Mouse (Mus musculus): Measurements from ENCODE around the gene Fgfr2. TPM values are rescaled to one million over a fixed set of nuclear protein-coding genes. Genes with fewer than 3 reads are reported as not detected.
"Not testable (repeated sequence)": the region's sequence is repeated elsewhere in the genome, so short reads cannot be mapped to it uniquely, and the experiment has no call there.

Gene Fgfr2
- polyA plus RNA-seq, 1 experiment = 0.17 TPM

DNA sequence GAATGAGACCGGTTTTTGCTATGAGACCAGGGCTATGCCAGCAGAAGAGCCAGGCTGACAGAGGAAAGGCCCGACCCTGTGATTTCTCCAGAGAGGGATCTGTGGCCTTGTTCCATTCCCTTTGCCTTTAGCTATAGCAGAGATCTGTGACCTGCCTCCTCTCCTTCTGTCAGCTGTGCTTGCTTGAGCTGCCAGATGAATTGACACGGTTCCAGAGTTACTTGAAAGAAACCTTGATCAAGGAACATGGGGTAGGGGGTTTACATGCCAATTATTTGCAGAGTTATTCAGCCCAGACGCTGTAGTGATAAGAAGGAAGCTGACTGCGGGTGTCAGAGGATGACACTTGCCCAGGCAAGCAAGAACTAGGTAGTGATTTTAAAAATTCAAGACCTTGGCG, 2525.6 kb downstream of the Fgfr2 start:
- Histone ChIP-seq H3K36me3 (ENCODE audit: control insufficient read depth, insufficient read depth) (no peaks in the 10 kb centered on the region), H3ac (ENCODE audit: control insufficient read depth, insufficient read length) (no peak overlapping the region), H3K4me3 (no peak overlapping the region), H3K79me2 (ENCODE audit: control insufficient read depth, insufficient read depth) (no peaks in the 10 kb centered on the region), H3K4me2 (ENCODE audit: low read depth) (peak overlapping the region; percentile 30), H3K27me3 (ENCODE audit: control insufficient read depth, insufficient read depth, insufficient read length) (no peaks in the 10 kb centered on the region)
- TF ChIP-seq MYOG (IDR thresholded peaks at IDR 0.05; ENCODE audit: control insufficient read depth in 1 of 3, insufficient read depth in 1 of 3, insufficient read length in 2 of 3, low read depth in 2 of 3) (no peak), POLR2A (IDR thresholded peaks at IDR 0.05; ENCODE audit: insufficient read length, low read depth) (no peak)

DNA sequence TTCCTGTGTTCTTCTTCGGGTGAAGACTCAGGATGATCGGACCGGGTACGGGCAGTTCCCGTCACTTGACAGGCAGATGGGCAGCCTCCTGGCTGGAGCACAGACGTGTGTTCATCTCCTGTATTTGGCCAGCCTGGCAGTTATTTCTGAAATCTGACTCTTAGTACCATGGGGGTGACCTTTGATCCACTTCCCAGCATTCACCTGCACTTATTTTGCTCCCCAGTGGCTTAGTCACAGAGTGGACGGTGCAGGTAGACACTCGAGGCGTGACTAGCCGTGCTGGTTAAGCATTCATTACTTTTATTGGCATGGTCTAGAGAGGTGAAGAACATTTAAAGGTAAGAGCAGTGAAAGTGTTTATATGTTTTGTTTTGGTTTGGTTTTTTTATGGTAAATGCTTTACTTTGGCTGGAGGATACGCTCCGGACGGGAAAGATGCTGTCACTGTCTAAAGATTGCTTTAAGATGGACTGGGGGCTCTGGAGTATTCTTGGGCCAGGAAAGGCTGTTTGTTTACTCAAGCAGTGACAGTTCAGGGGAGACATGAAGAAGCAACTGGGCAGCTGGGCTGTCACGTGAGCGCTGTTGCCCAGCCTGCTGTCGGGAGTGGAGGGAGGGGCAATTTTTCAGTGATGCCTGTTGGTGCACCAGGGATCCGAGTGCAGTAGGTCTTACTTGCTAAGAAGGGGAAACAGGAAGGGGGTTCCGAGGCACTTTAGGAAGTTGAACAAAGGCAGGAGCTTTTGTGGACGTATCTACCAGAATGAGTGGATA, 2526.9 kb downstream of the Fgfr2 start:
- peak overlapping the region; percentile 60 for H3K4me2 ChIP-seq (ENCODE audit: low read depth)
- TF ChIP-seq MYOD1 (IDR thresholded peaks at IDR 0.05; ENCODE audit: control insufficient read depth in 1 of 3, insufficient read length in 2 of 3, low read depth in 2 of 3) = peak; percentile 88 to 97 (median 94)
- TF ChIP-seq MYOG (IDR thresholded peaks at IDR 0.05; ENCODE audit: control insufficient read depth in 1 of 3, insufficient read depth in 1 of 3, insufficient read length in 2 of 3, low read depth in 2 of 3) = peak in 2 of 3 experiments; percentile 44 to 77
- peak; percentile 36 for TF ChIP-seq TCF3 (IDR thresholded peaks at IDR 0.05; ENCODE audit: insufficient read length, low read depth)
- peak; percentile 64 for TF ChIP-seq TCF12 (IDR thresholded peaks at IDR 0.05; ENCODE audit: insufficient read depth, poor library complexity, severe bottlenecking)
- peak; percentile 92 for TF ChIP-seq USF1 (IDR thresholded peaks at IDR 0.05; ENCODE audit: low read depth)
- not testable (repeated sequence) for H3K79me2 ChIP-seq (ENCODE audit: control insufficient read depth, insufficient read depth); H3K36me3 ChIP-seq (ENCODE audit: control insufficient read depth, insufficient read depth); H3K4me3 ChIP-seq; H3K27me3 ChIP-seq (ENCODE audit: control insufficient read depth, insufficient read depth, insufficient read length); H3ac ChIP-seq (ENCODE audit: control insufficient read depth, insufficient read length)

DNA sequence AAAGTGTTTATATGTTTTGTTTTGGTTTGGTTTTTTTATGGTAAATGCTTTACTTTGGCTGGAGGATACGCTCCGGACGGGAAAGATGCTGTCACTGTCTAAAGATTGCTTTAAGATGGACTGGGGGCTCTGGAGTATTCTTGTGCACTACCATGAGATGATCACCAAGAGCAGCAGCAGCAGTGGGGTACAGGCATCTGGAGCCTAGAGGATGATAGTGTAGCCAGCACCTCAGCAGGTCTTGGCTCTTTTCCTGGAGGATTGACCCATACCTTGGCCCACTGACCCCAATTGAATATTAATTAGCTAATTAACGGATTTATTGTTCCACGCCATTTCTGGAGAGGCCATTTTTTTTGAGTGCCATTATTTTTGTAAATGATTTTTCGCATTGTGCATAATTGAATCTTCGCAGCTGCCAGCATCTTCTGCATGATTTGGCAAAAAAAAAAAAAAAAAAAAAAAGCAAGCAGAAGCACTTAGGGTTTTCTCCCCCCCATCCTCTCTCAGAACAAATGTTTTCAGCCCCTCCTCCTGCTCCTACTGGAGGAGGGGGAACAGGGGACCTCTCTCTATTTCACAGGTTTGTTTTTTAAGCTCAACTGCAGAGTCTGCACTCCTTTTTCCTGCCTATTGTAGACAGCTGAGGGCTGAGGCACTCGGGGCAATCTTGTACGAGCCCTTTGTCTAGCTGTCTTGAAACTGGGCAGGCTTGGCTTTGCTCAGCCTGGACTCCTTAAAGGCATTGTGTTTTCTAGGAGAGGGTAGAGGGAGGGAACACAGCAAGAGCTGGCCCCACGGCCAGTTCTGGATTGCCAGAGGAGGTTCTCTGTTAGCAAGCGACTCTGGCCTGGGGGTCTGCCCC, 2529.5 kb downstream of the Fgfr2 start:
- H3K36me3 ChIP-seq (ENCODE audit: control insufficient read depth, insufficient read depth); H3K4me3 ChIP-seq; H3ac ChIP-seq (ENCODE audit: control insufficient read depth, insufficient read length); H3K79me2 ChIP-seq (ENCODE audit: control insufficient read depth, insufficient read depth); H3K4me2 ChIP-seq (ENCODE audit: low read depth); H3K27me3 ChIP-seq (ENCODE audit: control insufficient read depth, insufficient read depth, insufficient read length): not testable (repeated sequence)

GRCm38 (mm10) chr7:130592975-130593374, 2530.2 kb downstream of the Fgfr2 start:
- H3ac ChIP-seq (ENCODE audit: control insufficient read depth, insufficient read length); H3K79me2 ChIP-seq (ENCODE audit: control insufficient read depth, insufficient read depth); H3K27me3 ChIP-seq (ENCODE audit: control insufficient read depth, insufficient read depth, insufficient read length); H3K4me2 ChIP-seq (ENCODE audit: low read depth); H3K36me3 ChIP-seq (ENCODE audit: control insufficient read depth, insufficient read depth); H3K4me3 ChIP-seq: not testable (repeated sequence)

DNA sequence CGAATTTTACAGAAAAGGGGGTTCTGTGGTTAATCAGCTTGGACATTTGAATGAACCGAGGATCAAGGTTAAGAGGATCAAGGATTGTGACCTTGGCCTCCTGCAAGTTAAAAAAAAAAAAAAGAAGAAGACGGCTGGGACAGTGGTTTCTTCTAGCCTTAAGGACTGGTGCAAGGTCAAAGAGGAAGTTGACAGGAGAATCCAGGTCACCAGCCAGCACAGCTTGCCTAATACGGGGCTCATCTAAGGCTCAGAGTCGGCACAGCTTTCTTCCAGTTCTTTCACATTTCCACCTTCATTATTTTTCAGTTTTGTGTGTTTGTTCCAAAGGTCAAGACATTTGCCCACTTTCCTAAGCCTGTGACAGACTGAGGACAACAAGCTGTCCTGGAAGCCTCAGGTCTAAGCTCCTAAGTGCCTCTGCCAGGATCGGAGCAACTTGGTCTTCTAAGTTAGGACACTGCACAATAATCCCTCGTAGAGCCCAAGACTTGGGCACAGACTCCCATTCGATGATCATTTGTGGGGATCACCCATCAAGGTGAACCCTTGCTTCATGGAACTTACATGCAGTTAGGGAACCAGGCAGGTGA, 2532.2 kb downstream of the Fgfr2 start:
- TF ChIP-seq REST (IDR thresholded peaks at IDR 0.05; ENCODE audit: insufficient read depth, insufficient read length) (no peak), TCF12 (IDR thresholded peaks at IDR 0.05; ENCODE audit: insufficient read depth, poor library complexity, severe bottlenecking) (no peak), CEBPB (IDR thresholded peaks at IDR 0.05; ENCODE audit: insufficient read depth, poor library complexity, severe bottlenecking) (no peak), POLR2AphosphoS2 (IDR thresholded peaks at IDR 0.05; ENCODE audit: insufficient read length, low read depth) (no peak), E2F4 (IDR thresholded peaks at IDR 0.05; ENCODE audit: insufficient read depth) (no peak)
- H3K27me3 ChIP-seq (ENCODE audit: control insufficient read depth, insufficient read depth, insufficient read length) = no peaks in the 10 kb centered on the region
- H3K4me3 ChIP-seq = no peak overlapping the region
- H3ac ChIP-seq (ENCODE audit: control insufficient read depth, insufficient read length) = no peak overlapping the region
- H3K79me2 ChIP-seq (ENCODE audit: control insufficient read depth, insufficient read depth) = no peaks in the 10 kb centered on the region
- H3K36me3 ChIP-seq (ENCODE audit: control insufficient read depth, insufficient read depth) = no peaks in the 10 kb centered on the region
- no peak overlapping the region for H3K4me2 ChIP-seq (ENCODE audit: low read depth)

DNA sequence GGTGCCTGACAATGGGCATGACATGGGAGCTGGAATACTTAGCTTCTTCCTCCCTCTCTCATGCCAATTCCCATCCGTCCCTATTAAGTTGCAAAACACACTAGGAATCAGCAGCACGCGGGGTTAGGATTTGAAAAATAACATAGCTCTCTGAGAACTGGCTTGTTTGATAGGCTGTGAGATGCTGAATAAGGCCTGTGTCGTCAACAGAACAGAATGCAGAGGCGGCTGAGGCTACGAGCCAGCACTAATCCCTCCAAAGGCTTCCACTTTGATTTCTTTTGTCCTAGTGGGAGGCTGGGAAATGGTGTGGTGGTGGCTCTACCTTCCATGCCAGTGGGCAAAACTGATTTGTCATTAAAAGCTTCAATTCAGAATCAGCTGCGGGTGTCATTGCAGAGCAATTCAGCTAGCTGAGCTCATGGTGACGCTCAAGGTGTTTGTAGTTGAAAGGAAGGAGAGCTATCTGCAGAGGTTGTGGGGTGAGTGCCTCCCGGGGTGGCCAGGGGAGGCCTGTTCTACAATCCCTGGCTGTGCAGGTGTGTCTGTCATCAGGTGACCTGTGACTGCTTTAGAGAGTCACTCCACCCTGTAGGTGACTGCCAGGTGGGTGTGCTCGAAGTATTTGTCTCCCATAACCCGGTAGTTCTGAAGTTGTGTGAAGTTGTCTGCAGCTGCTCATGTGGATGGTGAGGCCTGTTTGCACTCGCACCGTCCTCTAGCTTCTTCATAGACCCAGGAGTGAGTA, 2532.9 kb downstream of the Fgfr2 start:
- H3K4me3 ChIP-seq = no peak overlapping the region
- no peaks in the 10 kb centered on the region for H3K27me3 ChIP-seq (ENCODE audit: control insufficient read depth, insufficient read depth, insufficient read length)
- TF ChIP-seq TCF12 (IDR thresholded peaks at IDR 0.05; ENCODE audit: insufficient read depth, poor library complexity, severe bottlenecking) (no peak), SRF (IDR thresholded peaks at IDR 0.05; ENCODE audit: control insufficient read depth, insufficient read length, low read depth) (no peak), TCF3 (IDR thresholded peaks at IDR 0.05; ENCODE audit: insufficient read length, low read depth) (no peak), MAX (IDR thresholded peaks at IDR 0.05; ENCODE audit: low read depth) (no peak), REST (IDR thresholded peaks at IDR 0.05; ENCODE audit: insufficient read depth, insufficient read length) (no peak), MYOG (IDR thresholded peaks at IDR 0.05; ENCODE audit: control insufficient read depth in 1 of 3, insufficient read depth in 1 of 3, insufficient read length in 2 of 3, low read depth in 2 of 3) (no peak), POLR2A (IDR thresholded peaks at IDR 0.05; ENCODE audit: insufficient read length, low read depth) (no peak), E2F4 (IDR thresholded peaks at IDR 0.05; ENCODE audit: insufficient read depth) (no peak), MYOD1 (IDR thresholded peaks at IDR 0.05; ENCODE audit: control insufficient read depth in 1 of 3, insufficient read length in 2 of 3, low read depth in 2 of 3) (no peak), USF1 (IDR thresholded peaks at IDR 0.05; ENCODE audit: low read depth) (no peak), CEBPB (IDR thresholded peaks at IDR 0.05; ENCODE audit: insufficient read depth, poor library complexity, severe bottlenecking) (no peak), POLR2AphosphoS2 (IDR thresholded peaks at IDR 0.05; ENCODE audit: insufficient read length, low read depth) (no peak)
- H3K79me2 ChIP-seq (ENCODE audit: control insufficient read depth, insufficient read depth) = no peaks in the 10 kb centered on the region
- H3K36me3 ChIP-seq (ENCODE audit: control insufficient read depth, insufficient read depth) = no peaks in the 10 kb centered on the region
- no peak overlapping the region for H3ac ChIP-seq (ENCODE audit: control insufficient read depth, insufficient read length)
- H3K4me2 ChIP-seq (ENCODE audit: low read depth) = no peak overlapping the region
